Mouse (Mus musculus) thymus, postnatal 36 days (tissue): ENCODE measurements around the gene Trmt44.
A peak's percentile ranks its signal among the peaks of the same experiment; 100 is the strongest.

ENCODE experiments used
- DNase-seq, 2 experiments: peaks; one replicate each; pipeline ENCODE4 v3.0.0; 2022; ENCODE audit warnings: mixed read lengths in 2 of 2

Gene Trmt44

DNA sequence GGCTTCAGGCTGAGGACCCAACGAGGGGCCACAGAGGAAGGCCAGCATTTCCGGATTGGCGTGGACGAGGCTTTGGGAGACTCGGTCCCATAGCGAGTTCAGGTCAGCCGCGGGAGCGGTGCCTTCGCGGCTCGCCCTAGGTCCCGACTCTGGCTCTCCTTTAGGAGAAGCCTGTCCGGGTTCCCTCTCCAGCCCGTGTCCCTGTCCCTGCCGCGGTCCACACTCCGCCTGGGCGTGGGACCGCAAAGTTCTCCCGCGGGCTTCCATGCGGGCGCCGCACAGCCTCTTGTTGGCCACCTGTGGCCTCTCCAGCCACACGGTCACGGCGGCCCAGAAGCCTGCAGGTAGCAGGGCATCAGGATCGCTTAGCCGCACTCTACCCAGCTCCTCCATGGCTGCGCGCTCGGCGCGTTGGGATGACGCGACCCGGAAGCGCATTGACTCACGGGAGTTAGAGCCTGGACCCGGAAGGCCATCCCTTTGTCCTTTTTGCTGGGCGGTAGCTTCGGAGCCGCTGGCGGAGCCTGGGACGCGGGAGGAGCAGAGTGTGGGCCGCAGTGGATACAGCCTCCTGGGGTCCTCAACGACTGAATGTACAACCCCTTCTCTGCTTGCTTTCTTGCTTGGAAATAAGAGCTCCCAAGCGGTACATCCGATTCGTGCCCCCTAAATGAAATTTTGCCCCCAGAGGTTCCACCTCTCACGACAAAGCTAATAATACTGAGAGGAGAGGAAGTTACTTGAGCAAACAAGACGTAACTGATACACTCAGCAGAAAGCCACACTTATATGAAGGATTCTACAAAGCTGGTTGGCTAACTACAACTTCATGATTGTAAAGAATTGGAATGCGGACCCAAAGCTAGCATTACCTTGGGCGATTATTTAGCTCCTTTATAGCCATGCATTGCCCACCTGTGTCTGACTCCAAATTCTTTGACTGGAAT is at the start of gene Trmt44:
Gene Trmt44, minus strand, starts transcription at position 418 of the 947 bp plus-strand sequence.
- DNase-seq: peak; percentile 82 to 85

DNA sequence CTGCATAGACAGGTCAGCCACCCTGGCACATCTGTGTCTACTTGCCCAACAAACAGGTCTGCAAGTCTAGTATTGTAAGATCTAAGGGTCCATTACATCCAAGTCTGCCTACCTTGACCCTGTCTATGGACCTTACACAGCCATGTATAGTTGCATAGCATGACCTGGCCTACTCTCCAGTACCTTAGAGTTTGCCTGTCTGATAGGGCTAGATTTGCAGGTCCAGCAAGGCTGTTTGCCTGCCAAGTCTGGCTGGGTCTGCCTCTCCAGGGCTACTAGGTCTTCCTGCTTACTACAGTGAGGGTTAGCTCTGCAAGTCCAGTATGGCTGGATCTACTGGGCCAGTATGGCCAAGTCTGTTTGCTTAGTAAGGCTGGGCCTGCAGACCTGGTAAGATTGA is 49.0 kb upstream of the Trmt44 start:
- DNase-seq: no peak

DNA sequence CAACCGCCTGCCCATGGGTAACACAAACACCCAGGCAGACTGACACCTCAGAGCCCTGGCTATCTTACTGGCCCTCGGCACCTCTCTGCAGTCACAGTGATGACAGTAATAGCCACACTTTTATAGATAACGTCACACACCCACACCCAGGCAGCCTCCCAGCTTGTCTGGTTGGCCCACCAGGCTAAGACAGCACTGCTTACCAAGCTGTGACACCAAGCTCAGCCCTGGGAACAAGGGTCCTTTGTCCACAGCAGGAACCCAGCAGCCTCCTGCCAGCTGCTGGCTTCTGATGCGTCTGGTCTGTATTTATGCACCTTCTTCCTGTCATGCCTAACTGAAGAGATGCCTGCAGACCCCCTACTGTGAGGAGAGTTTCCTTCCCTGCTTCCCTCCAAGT is 46.2 kb upstream of the Trmt44 start:
- no peak for DNase-seq

DNA sequence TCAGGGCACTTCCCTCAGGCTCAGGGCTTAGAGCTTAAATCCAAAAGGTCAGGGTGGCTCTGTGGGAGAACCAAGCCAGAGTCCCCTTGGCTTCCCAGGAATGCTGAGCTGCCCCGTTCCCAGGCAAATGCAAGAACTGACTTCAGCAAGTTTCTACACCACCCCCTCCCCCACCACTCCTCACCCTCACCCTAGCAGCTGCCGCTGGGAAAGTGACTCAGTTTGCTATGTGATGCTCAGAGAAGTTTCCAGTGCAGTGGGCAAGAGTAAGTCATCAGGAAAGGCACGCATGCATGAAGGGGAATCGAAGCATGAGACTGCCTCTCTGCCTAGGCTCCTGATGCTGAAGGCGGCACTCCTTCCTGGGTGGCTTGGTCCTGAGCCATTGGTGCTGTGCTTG is 42.1 kb upstream of the Trmt44 start:
- no peak for DNase-seq

DNA sequence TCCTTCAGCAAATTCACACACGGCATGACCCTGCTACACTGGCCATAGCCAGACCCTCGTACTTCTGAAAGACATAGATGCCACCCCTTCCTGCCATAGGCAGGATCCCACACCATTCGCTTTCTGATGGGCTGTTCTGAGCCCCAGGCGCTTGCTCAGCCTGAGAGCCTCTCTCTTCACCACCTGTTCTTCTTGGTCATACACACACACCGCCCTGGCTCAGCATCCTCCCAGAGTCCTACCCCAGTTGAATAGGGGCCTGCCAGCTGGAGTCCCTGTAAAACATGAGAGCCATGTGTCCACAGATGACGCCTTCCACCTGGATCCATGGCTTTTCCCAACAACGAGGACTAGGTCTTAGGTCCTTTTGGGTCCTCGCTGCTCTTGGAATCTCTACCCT is 37.9 kb upstream of the Trmt44 start:
- no peak for DNase-seq

DNA sequence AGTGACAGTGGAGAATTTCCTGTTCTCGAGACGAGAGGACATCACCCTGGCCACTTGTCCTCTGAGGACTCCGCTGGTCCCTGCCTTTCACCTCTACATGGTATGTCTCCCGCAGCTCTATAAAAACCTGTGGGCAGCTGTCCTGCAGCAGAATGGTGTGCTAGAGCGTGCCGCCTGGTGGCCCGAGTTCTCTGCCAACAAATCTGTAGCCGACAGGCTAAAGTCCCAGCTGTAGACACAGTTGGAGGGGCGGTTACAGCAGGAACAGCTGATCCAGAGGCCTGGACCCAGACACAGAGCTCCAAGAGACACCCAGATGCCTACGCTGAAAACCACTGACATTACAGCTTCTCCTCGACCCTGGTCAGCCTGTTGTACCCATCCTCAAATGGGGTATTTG is 37.0 kb upstream of the Trmt44 start:
- DNase-seq: no peak

DNA sequence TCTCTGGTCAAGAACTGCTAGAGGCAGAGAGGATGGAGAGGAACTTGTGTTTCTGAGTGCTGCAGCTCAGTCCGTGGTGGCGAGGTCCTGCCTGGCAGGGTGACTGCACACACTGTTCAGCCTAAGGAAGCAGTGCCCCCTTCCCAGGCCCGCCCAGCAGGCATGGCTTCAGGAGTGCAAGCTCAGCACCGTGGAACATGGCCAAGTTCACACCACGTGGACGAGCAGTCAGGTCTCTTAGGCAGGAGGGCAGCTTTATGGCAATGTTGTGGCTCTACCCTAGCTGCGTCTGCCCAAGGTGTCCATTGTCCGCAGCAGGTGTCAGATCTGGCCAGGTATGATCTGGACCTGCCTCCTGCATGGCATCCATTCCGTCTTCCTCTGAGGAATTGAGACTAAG is 36.3 kb upstream of the Trmt44 start:
- no peak for DNase-seq

DNA sequence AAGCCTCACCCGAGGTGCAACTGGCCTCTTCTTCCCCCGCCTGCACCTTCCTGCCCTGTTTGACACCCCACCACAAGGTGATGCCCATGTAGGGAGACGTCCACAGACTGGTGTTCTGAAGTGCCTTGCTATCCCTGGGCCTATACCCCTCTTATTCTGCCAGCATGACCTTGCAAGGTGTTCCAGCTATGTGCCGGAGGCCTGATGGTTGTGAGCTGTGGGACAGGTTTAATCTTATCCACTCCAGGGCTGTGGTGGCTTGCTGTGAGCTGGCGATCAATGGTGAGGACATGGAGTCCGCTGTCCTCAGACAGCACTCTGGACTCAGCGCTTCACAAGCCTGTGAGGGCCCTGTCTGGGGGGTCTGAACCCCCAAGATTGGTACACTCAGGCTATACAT is 35.5 kb upstream of the Trmt44 start:
- no peak for DNase-seq

DNA sequence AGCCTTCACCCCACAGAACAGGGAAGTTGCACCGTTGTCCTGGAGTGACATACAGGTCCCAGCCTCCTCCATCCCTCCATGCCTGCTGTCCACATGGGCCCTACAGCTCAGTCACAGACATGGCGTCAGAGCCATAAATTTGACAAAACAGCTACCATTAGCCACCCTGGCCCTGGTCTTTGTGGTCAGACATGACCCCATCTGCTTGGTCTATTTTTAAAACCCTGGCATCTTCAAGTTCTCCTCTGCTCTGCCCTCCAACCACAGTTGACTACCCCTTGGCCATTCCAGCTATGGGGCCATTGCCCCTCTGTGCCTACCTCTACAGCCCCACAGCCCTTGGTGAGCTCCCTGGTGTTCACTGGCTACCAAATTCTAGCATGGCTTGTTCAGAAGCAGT is 35.1 kb upstream of the Trmt44 start:
- DNase-seq: no peak

DNA sequence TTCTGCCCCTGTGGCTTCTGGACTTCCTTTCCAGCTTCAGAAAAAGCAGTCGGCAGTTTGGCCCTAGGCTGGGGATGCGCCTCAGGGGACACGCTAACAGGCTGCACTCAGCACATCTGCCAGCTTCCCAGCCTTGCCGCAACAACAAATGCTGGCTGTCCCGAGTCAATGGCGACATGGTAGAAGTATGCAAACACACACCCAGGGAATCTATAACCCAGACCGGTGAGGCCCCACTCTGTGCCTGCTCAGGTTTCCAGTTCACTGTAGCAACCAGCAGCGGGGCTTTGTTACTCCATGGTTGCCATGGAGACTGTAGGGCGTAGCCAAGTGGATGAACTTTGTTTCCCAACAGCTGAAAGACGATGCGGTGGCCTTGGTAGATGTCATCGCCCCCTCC is 34.5 kb upstream of the Trmt44 start:
- DNase-seq: no peak

DNA sequence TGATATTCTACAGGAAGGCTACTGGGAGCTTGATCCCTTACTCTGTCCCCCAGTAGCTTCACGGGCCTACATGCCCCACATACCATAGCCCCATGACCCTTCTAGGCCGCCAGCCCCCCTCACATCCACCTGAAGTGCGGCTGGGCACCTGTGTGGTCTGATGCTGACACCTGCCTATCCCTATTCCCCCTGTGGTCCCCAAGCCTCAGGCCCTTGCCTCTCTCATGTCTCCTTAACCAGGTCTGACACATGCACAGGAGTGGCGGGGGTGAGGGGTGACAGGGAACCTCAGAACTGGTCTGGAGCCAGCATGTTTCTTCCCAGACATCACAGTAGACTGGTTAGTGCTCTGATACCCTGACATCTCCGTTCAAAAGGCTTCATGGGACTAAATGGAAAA is 33.7 kb upstream of the Trmt44 start:
- DNase-seq: no peak

DNA sequence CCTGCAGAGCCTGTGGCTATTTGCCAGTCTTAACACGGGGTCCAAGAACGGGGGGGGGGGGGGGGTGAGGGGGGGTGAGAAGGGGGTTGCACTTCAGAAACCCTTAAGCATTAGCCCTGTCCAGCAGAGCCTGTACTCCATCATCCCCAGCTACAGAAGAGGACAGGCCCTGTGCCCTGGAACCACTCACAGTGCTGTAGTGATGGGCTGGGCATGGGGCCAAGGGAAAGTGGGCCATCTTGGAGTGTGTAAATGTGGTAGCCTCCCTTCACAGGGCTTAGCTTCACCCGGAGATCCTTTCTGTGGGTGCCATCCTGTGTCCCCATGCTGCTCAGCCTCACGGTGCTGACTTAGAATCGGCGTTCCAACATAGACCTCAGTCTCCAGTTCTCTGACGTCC is 32.9 kb upstream of the Trmt44 start:
- DNase-seq: no peak

DNA sequence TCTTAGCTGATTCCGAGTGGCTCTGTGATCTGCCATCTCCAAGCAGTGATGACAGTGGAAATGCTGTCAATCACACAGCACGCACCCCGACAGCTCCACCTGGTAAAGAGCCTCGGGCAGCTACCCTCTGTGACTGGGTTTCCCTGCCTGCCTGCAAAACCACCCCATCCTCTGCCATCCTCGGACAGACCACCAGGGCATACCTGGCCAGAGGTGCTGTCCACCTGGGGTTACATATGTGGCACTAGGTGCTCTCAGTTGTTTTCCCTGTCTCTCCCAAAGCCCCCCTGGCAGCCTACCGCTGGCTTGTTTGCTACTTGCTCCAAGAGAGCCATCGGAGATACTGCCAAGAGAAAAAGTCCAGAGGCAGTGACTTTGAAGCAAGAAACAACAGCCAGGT is 31.9 kb upstream of the Trmt44 start:
- no peak for DNase-seq

DNA sequence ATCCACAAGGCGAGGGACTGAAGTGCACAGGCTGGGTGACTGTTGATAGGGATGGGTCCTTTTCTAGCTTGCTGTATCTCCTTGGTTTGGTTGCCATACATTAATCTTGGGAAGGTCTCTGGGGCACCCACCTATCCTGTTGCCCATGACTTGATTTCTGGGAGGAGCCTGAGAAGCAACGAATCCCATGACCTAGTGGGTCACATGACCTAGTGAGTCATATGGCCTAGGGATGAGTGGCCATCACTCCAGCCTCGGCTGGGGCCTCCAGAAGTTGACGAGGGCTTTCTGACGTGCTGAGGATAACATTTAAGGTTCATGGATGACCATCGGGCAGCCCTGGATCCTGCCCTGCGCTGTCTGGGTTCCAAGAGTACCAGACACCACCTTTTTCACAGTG is 30.5 kb upstream of the Trmt44 start:
- no peak for DNase-seq

DNA sequence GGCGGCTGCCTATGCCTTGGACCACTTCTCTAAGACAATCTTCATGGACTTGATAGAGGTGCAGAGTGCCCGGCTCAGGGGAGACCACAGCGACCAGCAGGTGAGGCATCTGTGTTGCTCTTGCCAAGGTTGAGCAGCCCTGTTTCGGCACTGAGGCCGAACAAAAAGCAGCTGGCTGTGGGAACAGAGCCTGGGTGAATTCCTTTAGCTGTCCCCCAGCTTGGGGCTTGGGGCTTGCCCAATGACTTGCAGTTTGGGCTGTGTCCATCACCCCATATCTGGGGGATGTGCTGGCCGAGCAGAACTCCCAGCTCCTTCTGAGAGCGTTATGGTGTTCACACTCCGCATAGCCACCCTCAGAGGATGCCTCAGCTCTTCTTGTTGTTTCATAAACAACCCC is 26.7 kb upstream of the Trmt44 start:
- DNase-seq: no peak

DNA sequence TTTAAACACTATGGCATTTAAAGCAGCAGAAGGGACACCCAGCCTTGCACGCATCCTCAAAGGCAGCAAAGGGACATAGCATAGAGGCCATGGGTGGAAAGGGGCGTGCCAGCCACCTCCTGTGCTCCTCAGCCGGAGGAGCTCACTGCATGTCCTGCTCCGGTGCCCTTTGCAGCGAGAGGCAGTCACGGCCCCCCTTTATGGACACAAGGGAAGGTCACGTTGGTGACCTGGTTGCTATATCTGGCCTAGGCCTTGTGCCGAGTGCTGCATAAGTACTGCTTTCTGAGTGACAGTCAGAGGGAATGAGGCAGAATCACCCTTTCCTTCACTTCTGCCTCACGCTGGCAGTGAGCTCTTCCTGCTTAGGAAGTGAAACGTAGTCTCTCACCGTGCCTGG is 25.4 kb upstream of the Trmt44 start:
- no peak for DNase-seq

DNA sequence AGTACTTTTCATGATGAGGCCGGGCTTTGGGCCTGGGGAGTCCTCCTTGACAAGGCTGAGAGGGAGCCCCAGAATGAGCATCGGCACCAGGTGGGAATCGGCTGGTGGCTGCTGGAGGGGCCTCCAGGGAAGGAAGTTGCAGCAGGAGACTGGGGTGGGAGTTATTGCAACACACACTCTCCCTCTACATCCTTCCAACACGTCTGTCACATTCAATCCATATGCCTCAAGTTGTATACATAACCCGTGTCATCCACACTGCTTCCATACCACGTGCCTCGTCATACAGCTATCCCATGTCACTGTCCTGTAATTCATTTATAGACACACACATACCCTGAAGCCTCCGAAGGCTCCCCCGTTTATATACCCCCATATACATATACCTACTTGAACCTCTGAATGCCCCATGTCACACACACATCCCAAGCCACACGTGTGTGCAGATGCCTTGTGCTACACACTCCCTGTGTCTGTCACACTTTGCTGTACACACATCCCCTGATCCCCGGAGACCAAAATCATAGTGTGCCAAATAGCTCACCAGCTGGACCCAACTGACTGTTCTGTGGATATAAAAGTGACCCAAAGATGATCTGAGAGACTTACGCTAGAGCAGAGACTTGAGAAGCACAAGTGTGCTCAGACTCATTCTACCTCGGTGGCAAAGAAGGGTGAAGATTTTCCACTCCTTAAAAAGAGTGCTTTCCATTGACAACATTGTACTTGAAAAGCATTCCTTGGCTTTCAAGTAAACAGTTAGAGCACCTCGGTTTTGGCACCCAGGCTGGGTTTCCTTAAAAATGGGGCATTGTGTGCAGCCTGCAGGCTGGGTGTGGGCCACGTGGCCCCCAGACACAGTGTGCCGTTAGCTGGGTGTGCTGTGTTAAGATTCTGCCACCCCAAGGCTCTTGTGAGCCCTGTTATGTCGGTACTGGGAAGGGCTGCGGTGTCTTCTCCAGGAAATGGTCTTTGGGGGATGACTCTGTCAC is 21.6 kb upstream of the Trmt44 start:
- no peak for DNase-seq

DNA sequence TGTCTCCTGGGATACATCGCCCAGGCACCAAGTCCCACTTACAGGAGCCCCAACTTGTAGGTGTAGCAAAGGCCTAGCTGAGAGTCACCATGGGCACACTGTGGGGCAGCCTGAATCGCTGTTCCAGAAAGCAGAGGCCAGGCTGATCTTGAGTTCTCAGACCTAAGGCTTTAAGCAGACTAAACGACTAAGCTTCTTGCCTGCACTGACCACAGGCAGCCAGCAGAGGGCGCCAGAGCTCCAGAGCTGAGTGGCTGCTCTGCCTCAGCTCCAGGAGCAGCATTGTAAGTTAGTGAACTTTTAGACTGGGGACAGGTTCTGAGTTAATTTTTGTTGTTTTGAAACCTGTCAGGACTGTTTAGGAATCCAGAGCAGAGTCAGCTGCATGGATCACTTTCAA is 20.8 kb upstream of the Trmt44 start:
- peak; percentile 49 to 59 for DNase-seq

DNA sequence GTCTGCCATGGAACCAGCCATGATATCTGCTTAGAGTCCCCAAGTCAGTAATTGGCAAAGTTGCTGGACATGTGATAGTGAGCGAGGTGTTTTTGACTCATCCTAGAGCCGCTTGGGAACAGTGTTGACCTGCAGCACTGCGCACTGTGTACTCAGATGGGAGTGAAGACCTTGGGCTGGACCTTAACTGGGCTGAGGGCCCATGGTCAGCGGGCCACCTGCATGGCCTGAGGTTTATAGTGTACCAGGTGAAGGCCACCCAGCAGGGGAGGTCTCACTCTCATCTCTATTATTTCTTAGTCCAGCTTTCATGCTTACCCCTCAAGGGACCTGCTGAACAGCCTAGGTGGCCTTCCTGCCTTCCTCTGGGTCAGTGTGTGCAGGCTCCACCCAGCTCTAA is 19.9 kb upstream of the Trmt44 start:
- no peak for DNase-seq

DNA sequence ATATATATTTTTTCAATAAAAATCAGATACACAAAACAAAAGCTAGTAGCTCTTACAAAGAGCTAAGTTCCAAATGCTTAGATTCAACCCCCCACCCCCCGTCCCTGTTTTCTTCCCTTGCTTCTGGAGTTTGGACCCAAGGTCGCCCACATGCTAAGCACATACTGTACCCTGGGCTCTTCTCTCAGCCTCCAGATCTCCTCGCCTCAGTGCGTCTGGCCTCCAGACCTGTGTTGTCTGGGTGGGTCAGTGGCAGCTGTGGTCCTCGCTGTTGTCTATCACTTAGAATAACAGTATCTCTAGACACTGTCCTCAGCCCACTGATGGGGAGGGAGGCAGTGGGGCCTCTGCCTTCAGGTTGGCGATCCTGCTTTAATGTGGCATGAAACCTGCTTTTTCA is 18.4 kb upstream of the Trmt44 start:
- DNase-seq: no peak

DNA sequence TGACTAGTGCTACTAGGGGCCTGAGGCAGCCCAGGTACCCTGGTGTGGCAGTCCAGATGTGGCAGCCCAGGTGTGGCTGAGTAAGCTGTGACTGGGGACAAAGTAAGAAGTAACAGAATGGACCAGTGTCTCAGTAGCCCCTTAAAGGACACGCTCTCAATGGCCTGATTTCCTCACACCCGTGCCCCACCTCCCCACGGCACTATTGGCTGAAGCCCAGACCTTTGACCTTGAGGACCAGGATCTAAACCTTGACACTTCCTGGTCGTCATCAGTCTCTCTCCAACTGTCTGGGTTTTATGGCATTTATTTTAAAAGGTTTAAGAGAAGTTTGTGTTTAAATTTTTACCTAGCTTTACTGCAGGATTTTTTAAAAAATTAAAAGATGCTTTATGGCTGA is 18.0 kb upstream of the Trmt44 start:
- no peak for DNase-seq

DNA sequence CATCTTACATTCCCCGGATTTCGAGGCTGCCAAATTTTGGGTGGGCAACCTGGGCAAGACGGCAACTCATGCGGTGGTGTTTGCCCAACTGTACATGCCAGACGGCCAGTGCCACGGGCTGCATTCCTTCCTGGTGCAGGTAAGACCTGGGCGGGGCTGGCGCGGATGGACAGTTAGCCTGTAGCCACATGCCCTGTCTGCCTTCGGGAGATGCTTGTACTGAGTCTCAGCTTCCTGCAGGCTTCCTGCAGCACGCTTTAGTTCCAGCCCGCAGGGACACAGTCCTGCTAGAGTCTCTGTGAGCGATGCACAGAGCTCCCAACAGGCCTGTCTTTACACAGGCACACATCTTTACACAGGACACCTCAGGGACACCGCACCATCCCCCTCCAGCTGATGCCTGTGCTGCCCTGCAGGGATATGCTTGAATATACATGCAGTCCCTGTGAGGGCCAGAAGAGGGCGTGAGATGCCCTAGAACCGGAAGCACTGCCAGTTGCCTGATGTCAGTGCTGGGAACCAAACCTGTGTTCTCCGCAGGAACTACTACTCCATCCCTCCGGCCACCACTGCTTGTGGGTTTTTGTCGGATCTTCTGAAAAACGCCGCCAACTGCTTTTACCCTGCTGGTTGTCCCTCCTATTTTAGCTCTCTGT is 17.3 kb upstream of the Trmt44 start:
- DNase-seq: no peak

DNA sequence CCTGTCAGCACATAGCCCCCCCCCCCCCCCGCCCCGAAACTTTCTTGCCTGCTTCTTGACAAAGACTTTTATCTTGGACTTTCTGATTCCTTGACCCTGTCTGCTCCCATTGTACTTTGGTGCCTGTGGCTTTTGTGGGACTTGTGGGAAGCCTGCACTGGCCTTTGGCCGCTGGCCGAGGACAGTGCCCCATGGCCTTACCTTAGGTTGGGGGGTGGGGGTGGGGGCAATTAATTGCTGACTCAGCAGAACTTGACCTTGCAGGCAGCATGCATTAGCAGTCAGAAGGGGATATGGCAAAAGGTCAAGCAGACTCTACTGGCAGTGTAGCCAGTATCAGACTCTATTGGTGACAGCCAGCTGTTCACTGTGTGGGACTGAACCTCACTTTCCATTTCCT is 16.6 kb upstream of the Trmt44 start:
- DNase-seq: no peak
